Mouse (Mus musculus): Measurements from ENCODE around the gene Tmem208. TPM values are rescaled to one million over a fixed set of nuclear protein-coding genes. Genes with fewer than 3 reads are reported as not detected.
A peak's percentile ranks its signal among the peaks of the same experiment; 100 is the strongest.

The Tmem208 gene
- polyA plus RNA-seq, 1 experiment from 2014 or later: 126 TPM

- Histone ChIP-seq H3K9ac (replicated peaks; ENCODE audit: low read depth, low read length) (peak within 1 kb of the TSS; percentile 81), H3K4me3 (replicated peaks; ENCODE audit: low read length) (peak within 1 kb of the TSS; percentile 75), H3K36me3 (ENCODE audit: control insufficient read depth, insufficient read depth) (no peaks in the 10 kb centered on the region), H3K4me2 (ENCODE audit: low read length) (peak within 1 kb of the TSS; percentile 94), H3K27ac (ENCODE audit: low read length) (peak within 1 kb of the TSS; percentile 68), H3K4me1 (replicated peaks; ENCODE audit: control insufficient read depth, insufficient read depth, low read length) (peaks cover 32% of the 10 kb centered on the region), H3K27me3 (replicated peaks; ENCODE audit: control insufficient read depth, insufficient read depth, low read length) (no peaks in the 10 kb centered on the region), H3K9me3 (ENCODE audit: control insufficient read depth, low read length) (no peaks in the 10 kb centered on the region)
- WGBS: under 1% methylated on average over 51 of the region's 53 CpGs
- ATAC-seq: peak; percentile 89
Measured at GRCm38 (mm10) chr8:105347428-105348221, 21.5 kb downstream of the Tmem208 start, which contains the start of gene Fhod1. Fhod1 (minus strand) TSS chr8:105347953.

- Histone ChIP-seq H3K36me3 (ENCODE audit: control insufficient read depth, insufficient read depth) (no peaks in the 10 kb centered on the region), H3K27me3 (replicated peaks; ENCODE audit: control insufficient read depth, insufficient read depth, low read length) (no peaks in the 10 kb centered on the region), H3K9ac (replicated peaks; ENCODE audit: low read depth, low read length) (peak within 1 kb of the TSS; percentile 81), H3K4me3 (replicated peaks; ENCODE audit: low read length) (peak within 1 kb of the TSS; percentile 75), H3K27ac (ENCODE audit: low read length) (peak within 1 kb of the TSS; percentile 68), H3K4me1 (replicated peaks; ENCODE audit: control insufficient read depth, insufficient read depth, low read length) (peaks cover 32% of the 10 kb centered on the region), H3K4me2 (ENCODE audit: low read length) (peak within 1 kb of the TSS; percentile 94), H3K9me3 (ENCODE audit: control insufficient read depth, low read length) (no peaks in the 10 kb centered on the region)
- peak; percentile 27 for ATAC-seq
- WGBS: under 1% methylated on average over 34 of the region's 34 CpGs
Measured at GRCm38 (mm10) chr8:105348450-105349095, 22.4 kb downstream of the Tmem208 start, which contains the start of gene Slc9a5. Slc9a5 (plus strand) TSS chr8:105348843.

- Histone ChIP-seq H3K27me3 (replicated peaks; ENCODE audit: control insufficient read depth, insufficient read depth, low read length) (no peaks in the 10 kb centered on the region), H3K27ac (ENCODE audit: low read length) (peak overlapping the region; percentile 68), H3K4me3 (replicated peaks; ENCODE audit: low read length) (peak overlapping the region; percentile 75), H3K9me3 (ENCODE audit: control insufficient read depth, low read length) (no peaks in the 10 kb centered on the region), H3K4me2 (ENCODE audit: low read length) (peak overlapping the region; percentile 94), H3K9ac (replicated peaks; ENCODE audit: low read depth, low read length) (peak overlapping the region; percentile 81), H3K36me3 (ENCODE audit: control insufficient read depth, insufficient read depth) (no peaks in the 10 kb centered on the region), H3K4me1 (replicated peaks; ENCODE audit: control insufficient read depth, insufficient read depth, low read length) (peaks cover 32% of the 10 kb centered on the region)
- ATAC-seq: peak; percentile 26
- 0% methylated on average over 45 of the region's 48 CpGs for WGBS
Measured at GRCm38 (mm10) chr8:105349096-105349771, 23.1 kb downstream of the Tmem208 start.

- Histone ChIP-seq H3K9me3 (ENCODE audit: control insufficient read depth, low read length) (no peaks in the 10 kb centered on the region), H3K4me2 (ENCODE audit: low read length) (peak overlapping the region; percentile 94), H3K27me3 (replicated peaks; ENCODE audit: control insufficient read depth, insufficient read depth, low read length) (no peaks in the 10 kb centered on the region), H3K4me1 (replicated peaks; ENCODE audit: control insufficient read depth, insufficient read depth, low read length) (peaks cover 32% of the 10 kb centered on the region), H3K36me3 (ENCODE audit: control insufficient read depth, insufficient read depth) (no peaks in the 10 kb centered on the region), H3K27ac (ENCODE audit: low read length) (no peak overlapping the region), H3K4me3 (replicated peaks; ENCODE audit: low read length) (peak overlapping the region; percentile 75), H3K9ac (replicated peaks; ENCODE audit: low read depth, low read length) (no peak overlapping the region; the same call in 1 of the 2 replicates)
- 29% methylated on average over 7 of the region's 7 CpGs for WGBS
- no peak for ATAC-seq
Measured at GRCm38 (mm10) chr8:105350186-105350585, 24.0 kb downstream of the Tmem208 start.

GRCm38 (mm10) chr8:105353583-105354135, 27.5 kb downstream of the Tmem208 start:
- H3K9me3 ChIP-seq (ENCODE audit: control insufficient read depth, low read length): no peaks in the 10 kb centered on the region
- peaks cover 15% of the 10 kb centered on the region for H3K4me1 ChIP-seq (replicated peaks; ENCODE audit: control insufficient read depth, insufficient read depth, low read length)
- peaks cover 4% of the 10 kb centered on the region; the same call in 1 of the 2 replicates for H3K36me3 ChIP-seq (ENCODE audit: control insufficient read depth, insufficient read depth)
- no peak overlapping the region for H3K9ac ChIP-seq (replicated peaks; ENCODE audit: low read depth, low read length)
- H3K27ac ChIP-seq (ENCODE audit: low read length): no peak overlapping the region
- no peaks in the 10 kb centered on the region for H3K27me3 ChIP-seq (replicated peaks; ENCODE audit: control insufficient read depth, insufficient read depth, low read length)
- WGBS: 75% methylated on average over 8 of the region's 8 CpGs
- H3K4me3 ChIP-seq (replicated peaks; ENCODE audit: low read length): no peak overlapping the region
- no peak overlapping the region for H3K4me2 ChIP-seq (ENCODE audit: low read length)
- ATAC-seq: no peak

- Histone ChIP-seq H3K27me3 (replicated peaks; ENCODE audit: control insufficient read depth, insufficient read depth, low read length) (no peaks in the 10 kb centered on the region), H3K4me3 (replicated peaks; ENCODE audit: low read length) (no peak overlapping the region), H3K27ac (ENCODE audit: low read length) (no peak overlapping the region), H3K4me1 (replicated peaks; ENCODE audit: control insufficient read depth, insufficient read depth, low read length) (peaks cover 14% of the 10 kb centered on the region), H3K9me3 (ENCODE audit: control insufficient read depth, low read length) (no peaks in the 10 kb centered on the region), H3K4me2 (ENCODE audit: low read length) (no peak overlapping the region), H3K9ac (replicated peaks; ENCODE audit: low read depth, low read length) (no peak overlapping the region), H3K36me3 (ENCODE audit: control insufficient read depth, insufficient read depth) (peaks cover 4% of the 10 kb centered on the region; the same call in 1 of the 2 replicates)
- no peak for ATAC-seq
- 92% methylated on average over 4 of the region's 4 CpGs for WGBS
Measured at GRCm38 (mm10) chr8:105354549-105354948, 28.4 kb downstream of the Tmem208 start.

- no peak overlapping the region for H3K4me2 ChIP-seq (ENCODE audit: low read length)
- H3K4me3 ChIP-seq (replicated peaks; ENCODE audit: low read length): no peak overlapping the region
- H3K9ac ChIP-seq (replicated peaks; ENCODE audit: low read depth, low read length): no peak overlapping the region
- WGBS: 78% methylated on average over 26 of the region's 26 CpGs
- H3K4me1 ChIP-seq (replicated peaks; ENCODE audit: control insufficient read depth, insufficient read depth, low read length): peaks cover 5% of the 10 kb centered on the region
- no peaks in the 10 kb centered on the region for H3K9me3 ChIP-seq (ENCODE audit: control insufficient read depth, low read length)
- H3K27ac ChIP-seq (ENCODE audit: low read length): no peak overlapping the region
- H3K36me3 ChIP-seq (ENCODE audit: control insufficient read depth, insufficient read depth): peaks cover 4% of the 10 kb centered on the region; the same call in 1 of the 2 replicates
- no peaks in the 10 kb centered on the region for H3K27me3 ChIP-seq (replicated peaks; ENCODE audit: control insufficient read depth, insufficient read depth, low read length)
- no peak for ATAC-seq
Measured at GRCm38 (mm10) chr8:105355179-105356024, 29.2 kb downstream of the Tmem208 start.

- Histone ChIP-seq H3K36me3 (ENCODE audit: control insufficient read depth, insufficient read depth) (peaks cover 4% of the 10 kb centered on the region; the same call in 1 of the 2 replicates), H3K4me1 (replicated peaks; ENCODE audit: control insufficient read depth, insufficient read depth, low read length) (no peaks in the 10 kb centered on the region), H3K9ac (replicated peaks; ENCODE audit: low read depth, low read length) (no peak overlapping the region), H3K27ac (ENCODE audit: low read length) (no peak overlapping the region), H3K4me3 (replicated peaks; ENCODE audit: low read length) (no peak overlapping the region), H3K4me2 (ENCODE audit: low read length) (no peak overlapping the region), H3K9me3 (ENCODE audit: control insufficient read depth, low read length) (no peaks in the 10 kb centered on the region), H3K27me3 (replicated peaks; ENCODE audit: control insufficient read depth, insufficient read depth, low read length) (no peaks in the 10 kb centered on the region)
- ATAC-seq: no peak
- WGBS: 87% methylated on average over 14 of the region's 14 CpGs
Measured at GRCm38 (mm10) chr8:105356681-105357080, 30.5 kb downstream of the Tmem208 start.
